Mouse (Mus musculus): Measurements from ENCODE around the gene Tpcn2. TPM values are rescaled to one million over a fixed set of nuclear protein-coding genes. Genes with fewer than 3 reads are reported as not detected.
A peak's percentile ranks its signal among the peaks of the same experiment; 100 is the strongest.

Tpcn2 gene
- polyA plus RNA-seq, 1 experiment from 2014 or later: 5.3 TPM

GRCm38 (mm10) chr7:145211680-145212659 is 71.8 kb downstream of the Tpcn2 start:
- Histone ChIP-seq H3K4me3 (ENCODE audit: low read depth, low read length) (no peak overlapping the region), H3K36me3 (ENCODE audit: control insufficient read depth, insufficient read depth, low read length) (no peaks in the 10 kb centered on the region), H3K9ac (ENCODE audit: low read length) (peak overlapping the region; percentile 8), H3K9me3 (ENCODE audit: control insufficient read depth, low read length) (no peaks in the 10 kb centered on the region), H3K4me1 (replicated peaks; ENCODE audit: control insufficient read depth, insufficient read depth) (no peaks in the 10 kb centered on the region; the same call in 1 of the 2 replicates), H3K4me2 (replicated peaks; ENCODE audit: low read depth) (no peak overlapping the region), H3K27ac (replicated peaks) (peak overlapping the region; percentile 31; the same call in 1 of the 2 replicates), H3K27me3 (ENCODE audit: control insufficient read depth, insufficient read depth, low read length) (no peaks in the 10 kb centered on the region)
- no peak for TF ChIP-seq EP300 (optimal IDR thresholded peaks at IDR 0.05)
- TF ChIP-seq CTCF (IDR thresholded peaks at IDR 0.05; ENCODE audit: low read depth): no peak
- no peak for DNase-seq (ENCODE audit: low spot score)
- WGBS: 34% methylated on average over 14 of the region's 14 CpGs
- ATAC-seq (ENCODE audit: low FRiP score, low TSS enrichment): no peak

- Histone ChIP-seq H3K27ac (replicated peaks) (no peak overlapping the region), H3K27me3 (ENCODE audit: control insufficient read depth, insufficient read depth, low read length) (no peaks in the 10 kb centered on the region), H3K4me1 (replicated peaks; ENCODE audit: control insufficient read depth, insufficient read depth) (peaks cover 6% of the 10 kb centered on the region), H3K9me3 (ENCODE audit: control insufficient read depth, low read length) (no peaks in the 10 kb centered on the region), H3K4me3 (ENCODE audit: low read depth, low read length) (no peak overlapping the region), H3K4me2 (replicated peaks; ENCODE audit: low read depth) (no peak overlapping the region), H3K9ac (ENCODE audit: low read length) (no peak overlapping the region), H3K36me3 (ENCODE audit: control insufficient read depth, insufficient read depth, low read length) (no peaks in the 10 kb centered on the region)
- 71% methylated on average over 4 of the region's 4 CpGs for WGBS
- TF ChIP-seq EP300 (optimal IDR thresholded peaks at IDR 0.05) (no peak), CTCF (IDR thresholded peaks at IDR 0.05; ENCODE audit: low read depth) (no peak)
- DNase-seq (ENCODE audit: low spot score) (no peak), ATAC-seq (ENCODE audit: low FRiP score, low TSS enrichment) (no peak)
Observed at GRCm38 (mm10) chr7:145210477-145211070, 73.2 kb downstream of the Tpcn2 start.

GRCm38 (mm10) chr7:145208006-145208405 is 75.8 kb downstream of the Tpcn2 start, which contains the start of gene 1810010D01Rik:
Gene 1810010D01Rik (minus strand): TSS chr7:145208119.
- H3K4me3 ChIP-seq (ENCODE audit: low read depth, low read length): no peak within 1 kb of the TSS
- no peaks in the 10 kb centered on the region for H3K9me3 ChIP-seq (ENCODE audit: control insufficient read depth, low read length)
- H3K9ac ChIP-seq (ENCODE audit: low read length): peak within 1 kb of the TSS; percentile 74; the same call in 1 of the 2 replicates
- H3K4me1 ChIP-seq (replicated peaks; ENCODE audit: control insufficient read depth, insufficient read depth): peaks cover 6% of the 10 kb centered on the region
- peak; percentile 35 for DNase-seq (ENCODE audit: low spot score)
- peak within 1 kb of the TSS; percentile 90; the same call in 1 of the 2 replicates for H3K27ac ChIP-seq (replicated peaks)
- H3K27me3 ChIP-seq (ENCODE audit: control insufficient read depth, insufficient read depth, low read length): no peaks in the 10 kb centered on the region
- no peak within 1 kb of the TSS for H3K4me2 ChIP-seq (replicated peaks; ENCODE audit: low read depth)
- no peak for TF ChIP-seq CTCF (IDR thresholded peaks at IDR 0.05; ENCODE audit: low read depth)
- TF ChIP-seq EP300 (optimal IDR thresholded peaks at IDR 0.05): no peak
- ATAC-seq (ENCODE audit: low FRiP score, low TSS enrichment): peak; percentile 10; the same call in 1 of the 2 replicates
- H3K36me3 ChIP-seq (ENCODE audit: control insufficient read depth, insufficient read depth, low read length): no peaks in the 10 kb centered on the region
- WGBS: 67% methylated on average over 4 of the region's 4 CpGs

- Histone ChIP-seq H3K9me3 (ENCODE audit: control insufficient read depth, low read length) (no peaks in the 10 kb centered on the region), H3K9ac (ENCODE audit: low read length) (peak overlapping the region; percentile 74), H3K27me3 (ENCODE audit: control insufficient read depth, insufficient read depth, low read length) (no peaks in the 10 kb centered on the region), H3K36me3 (ENCODE audit: control insufficient read depth, insufficient read depth, low read length) (no peaks in the 10 kb centered on the region), H3K4me3 (ENCODE audit: low read depth, low read length) (no peak overlapping the region), H3K27ac (replicated peaks) (peak overlapping the region; percentile 90), H3K4me2 (replicated peaks; ENCODE audit: low read depth) (peak overlapping the region; percentile 50), H3K4me1 (replicated peaks; ENCODE audit: control insufficient read depth, insufficient read depth) (peaks cover 6% of the 10 kb centered on the region)
- no peak for DNase-seq (ENCODE audit: low spot score)
- TF ChIP-seq EP300 (optimal IDR thresholded peaks at IDR 0.05) (no peak), CTCF (IDR thresholded peaks at IDR 0.05; ENCODE audit: low read depth) (no peak)
- WGBS: 76% methylated on average over 6 of the region's 6 CpGs
- ATAC-seq (ENCODE audit: low FRiP score, low TSS enrichment): no peak
Observed at GRCm38 (mm10) chr7:145206801-145207200, 77.0 kb downstream of the Tpcn2 start.

GRCm38 (mm10) chr7:145206056-145206610 is 77.7 kb downstream of the Tpcn2 start:
- DNase-seq (ENCODE audit: low spot score): peak; percentile 80
- Histone ChIP-seq H3K4me1 (replicated peaks; ENCODE audit: control insufficient read depth, insufficient read depth) (peaks cover 6% of the 10 kb centered on the region), H3K9ac (ENCODE audit: low read length) (peak overlapping the region; percentile 74), H3K36me3 (ENCODE audit: control insufficient read depth, insufficient read depth, low read length) (no peaks in the 10 kb centered on the region), H3K27ac (replicated peaks) (peak overlapping the region; percentile 90), H3K9me3 (ENCODE audit: control insufficient read depth, low read length) (no peaks in the 10 kb centered on the region), H3K27me3 (ENCODE audit: control insufficient read depth, insufficient read depth, low read length) (no peaks in the 10 kb centered on the region), H3K4me2 (replicated peaks; ENCODE audit: low read depth) (peak overlapping the region; percentile 50), H3K4me3 (ENCODE audit: low read depth, low read length) (peak overlapping the region; percentile 1; the same call in 1 of the 2 replicates)
- 2% methylated on average over 33 of the region's 34 CpGs for WGBS
- ATAC-seq (ENCODE audit: low FRiP score, low TSS enrichment): peak; percentile 88
- TF ChIP-seq EP300 (optimal IDR thresholded peaks at IDR 0.05): no peak
- TF ChIP-seq CTCF (IDR thresholded peaks at IDR 0.05; ENCODE audit: low read depth): peak; percentile 47

All from stomach, postnatal 0 days (tissue).